Mouse (Mus musculus): Measurements from ENCODE around the gene Raver1. TPM values are rescaled to one million over a fixed set of nuclear protein-coding genes. Genes with fewer than 3 reads are reported as not detected.

The Raver1 gene
- polyA plus RNA-seq, 1 experiment from 2014 or later = 64.5 TPM

DNA sequence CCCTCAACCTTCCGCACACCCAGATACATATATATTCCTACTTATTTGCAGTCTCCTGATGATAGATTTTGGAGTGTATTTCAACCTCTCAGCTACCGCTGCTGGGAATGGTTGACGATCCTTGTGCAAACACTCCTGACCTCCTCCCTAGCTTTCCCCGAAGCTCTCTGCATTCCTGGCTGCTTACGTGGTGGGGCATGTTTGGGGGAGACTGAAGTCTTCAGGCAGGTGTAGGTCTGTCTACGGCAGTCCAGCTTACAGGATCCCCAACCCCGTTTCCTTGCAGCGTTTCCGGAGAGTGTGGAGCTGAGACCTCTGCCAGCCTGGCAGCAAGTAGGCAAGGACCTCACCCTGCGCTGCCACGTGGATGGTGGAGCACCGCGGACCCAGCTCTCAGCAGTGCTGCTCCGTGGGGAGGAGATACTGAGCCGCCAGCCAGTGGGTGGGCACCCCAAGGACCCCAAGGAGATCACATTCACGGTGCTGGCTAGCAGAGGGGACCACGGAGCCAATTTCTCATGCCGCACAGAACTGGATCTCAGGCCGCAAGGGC, 66.5 kb downstream of the Raver1 start:
- Histone ChIP-seq H3K36me3 (no peaks in the 10 kb centered on the region), H3K4me2 (replicated peaks) (0 out of 2 replicates have a peak overlapping the region, but pooled peaks have one; percentile 2), H3K9ac (no peak overlapping the region), H3K27me3 (replicated peaks) (peaks cover 11% of the 10 kb centered on the region), H3K4me1 (replicated peaks) (peaks cover 13% of the 10 kb centered on the region), H3K9me3 (no peaks in the 10 kb centered on the region), H3K4me3 (replicated peaks) (no peak overlapping the region), H3K27ac (no peak overlapping the region)
- ATAC-seq = no peak; the same call in 1 of the 2 replicates
- 51% methylated on average over 19 of the region's 19 CpGs for WGBS

MicroRNAs within 50 kb of the gene (microRNA counts, 519-probe panel; counts per million panel counts)
- microRNA mmu-miR-1900 = 2,803 counts per million, percentile 72 among the panel's probes with 10 or more counts

Other genes with a start within 250 kb of the Raver1 start
- gene A230050P20Rik, start 223.4 kb downstream of the Raver1 start, polyA plus RNA-seq (2015; fragmentation: Nextera tagmentation; extraction: Ambion mirVana) = 15.0 and 19.8 TPM in 2 replicates
- gene Angptl6, start 212.3 kb downstream of the Raver1 start, polyA plus RNA-seq (2015; fragmentation: Nextera tagmentation; extraction: Ambion mirVana) = 8.3 and 10.7 TPM in 2 replicates
- 91.6 and 95.5 TPM in 2 replicates for gene Ppan, start 203.8 kb downstream of the Raver1 start, polyA plus RNA-seq (2015; fragmentation: Nextera tagmentation; extraction: Ambion mirVana)
- 292 and 319 TPM in 2 replicates for gene Eif3g, start 193.4 kb downstream of the Raver1 start, polyA plus RNA-seq (2015; fragmentation: Nextera tagmentation; extraction: Ambion mirVana)
- 72.5 and 73.4 TPM in 2 replicates for gene Dnmt1, start 132.1 kb downstream of the Raver1 start, polyA plus RNA-seq (2015; fragmentation: Nextera tagmentation; extraction: Ambion mirVana)
- 29.2 and 30.4 TPM in 2 replicates for gene S1pr2, start 115.2 kb downstream of the Raver1 start, polyA plus RNA-seq (2015; fragmentation: Nextera tagmentation; extraction: Ambion mirVana)
- gene Mrpl4, start 89.3 kb downstream of the Raver1 start, polyA plus RNA-seq (2015; fragmentation: Nextera tagmentation; extraction: Ambion mirVana) = 145 and 159 TPM in 2 replicates
- gene Icam1, start 76.0 kb downstream of the Raver1 start, polyA plus RNA-seq (2015; fragmentation: Nextera tagmentation; extraction: Ambion mirVana) = 12.6 and 12.8 TPM in 2 replicates
- gene Icam4, start 62.6 kb downstream of the Raver1 start, polyA plus RNA-seq (2015; fragmentation: Nextera tagmentation; extraction: Ambion mirVana) = 2.9 and 3.0 TPM in 2 replicates
- 0.06 and 0.16 TPM in 2 replicates for gene Icam5, start 59.9 kb downstream of the Raver1 start, polyA plus RNA-seq (2015; fragmentation: Nextera tagmentation; extraction: Ambion mirVana)
- gene Zglp1, start 24.9 kb downstream of the Raver1 start, polyA plus RNA-seq (2015; fragmentation: Nextera tagmentation; extraction: Ambion mirVana) = 1.0 and 1.1 TPM in 2 replicates
- 0.40 and 0.59 TPM in 2 replicates for gene Gm49373, start 18.9 kb downstream of the Raver1 start, polyA plus RNA-seq (2015; fragmentation: Nextera tagmentation; extraction: Ambion mirVana)
- gene Fdx1l, start 18.4 kb downstream of the Raver1 start, polyA plus RNA-seq (2015; fragmentation: Nextera tagmentation; extraction: Ambion mirVana) = 57.3 and 68.2 TPM in 2 replicates
- 1.0 and 2.4 TPM in 2 replicates for gene Gm38431, start within 50 bp of the Raver1 start, polyA plus RNA-seq (2015; fragmentation: Nextera tagmentation; extraction: Ambion mirVana)
- 13.6 and 15.7 TPM in 2 replicates for gene Tyk2, start 39.2 kb upstream of the Raver1 start, polyA plus RNA-seq (2015; fragmentation: Nextera tagmentation; extraction: Ambion mirVana)
- 276 and 280 TPM in 2 replicates for gene Cdc37, start 58.0 kb upstream of the Raver1 start, polyA plus RNA-seq (2015; fragmentation: Nextera tagmentation; extraction: Ambion mirVana)
- gene Pde4a, start 73.7 kb upstream of the Raver1 start, polyA plus RNA-seq (2015; fragmentation: Nextera tagmentation; extraction: Ambion mirVana) = 6.0 and 6.8 TPM in 2 replicates
- 55.8 and 59.8 TPM in 2 replicates for gene Keap1, start 147.4 kb upstream of the Raver1 start, polyA plus RNA-seq (2015; fragmentation: Nextera tagmentation; extraction: Ambion mirVana)
- not detected in 2 replicates for gene S1pr5, start 156.4 kb upstream of the Raver1 start, polyA plus RNA-seq (2015; fragmentation: Nextera tagmentation; extraction: Ambion mirVana)
- 50.0 and 55.1 TPM in 2 replicates for gene Atg4d, start 173.3 kb upstream of the Raver1 start, polyA plus RNA-seq (2015; fragmentation: Nextera tagmentation; extraction: Ambion mirVana)
- gene Kri1, start 196.0 kb upstream of the Raver1 start, polyA plus RNA-seq (2015; fragmentation: Nextera tagmentation; extraction: Ambion mirVana) = 11.1 and 15.4 TPM in 2 replicates
- 38.4 and 42.1 TPM in 2 replicates for gene Cdkn2d, start 199.4 kb upstream of the Raver1 start, polyA plus RNA-seq (2015; fragmentation: Nextera tagmentation; extraction: Ambion mirVana)
- 106 and 115 TPM in 2 replicates for gene Ap1m2, start 220.3 kb upstream of the Raver1 start, polyA plus RNA-seq (2015; fragmentation: Nextera tagmentation; extraction: Ambion mirVana)
- gene Slc44a2, start 228.7 kb upstream of the Raver1 start, polyA plus RNA-seq (2015; fragmentation: Nextera tagmentation; extraction: Ambion mirVana) = 48.1 and 52.0 TPM in 2 replicates

All from intestine, embryonic 15.5 days (tissue).